Mouse (Mus musculus) hindbrain, embryonic 16.5 days (tissue): ENCODE data around the gene Sez6l. TPM values are rescaled to one million over a fixed set of nuclear protein-coding genes. Genes with fewer than 3 reads are reported as not detected.

Experiments used
- ATAC-seq: fragments of 200-750 bp; cut with Nextera tagmentation; 2 replicates; pipeline ENCODE4 v1.8.0; 2017; ENCODE audit warnings: moderate TSS enrichment, moderate library complexity
- H3K27ac ChIP-seq: fragments of 300-500 bp; sonication (generic); 2 replicates; pipeline ENCODE4 v1.5.1; 2014; ENCODE audit warnings: low read depth, mild to moderate bottlenecking, control low read depth, low read length, moderate library complexity
- H3K27me3 ChIP-seq: fragments of 300-500 bp; sonication (generic); replicated peaks from 2 replicates; pipeline ENCODE4 v1.6.1; 2014; ENCODE audit warnings: low read length; ENCODE audit not compliant: control insufficient read depth, insufficient read depth
- H3K36me3 ChIP-seq: fragments of 300-500 bp; sonication (generic); 2 replicates; pipeline ENCODE4 v1.6.1; 2014; ENCODE audit warnings: mild to moderate bottlenecking, low read length, moderate library complexity, mixed read lengths; ENCODE audit not compliant: control insufficient read depth, insufficient read depth
- H3K4me1 ChIP-seq: fragments of 300-500 bp; sonication (generic); 2 replicates; pipeline ENCODE4 v1.6.1; 2014; ENCODE audit warnings: low read depth, low read length; ENCODE audit not compliant: control insufficient read depth, insufficient read depth
- H3K4me2 ChIP-seq: fragments of 300-500 bp; sonication (generic); 2 replicates; pipeline ENCODE4 v1.6.1; 2014; ENCODE audit warnings: mild to moderate bottlenecking, low read length, control low read depth, moderate library complexity
- H3K4me3 ChIP-seq: fragments of 300-500 bp; sonication (generic); 2 replicates; pipeline ENCODE4 v1.5.1; 2014; ENCODE audit warnings: mild to moderate bottlenecking, low read length, control low read depth, moderate library complexity
- H3K9ac ChIP-seq: fragments of 300-500 bp; sonication (generic); 2 replicates; pipeline ENCODE4 v1.6.1; 2014; ENCODE audit warnings: low read depth, mild to moderate bottlenecking, control low read depth, low read length, moderate library complexity
- H3K9me3 ChIP-seq: fragments of 300-500 bp; sonication (generic); 2 replicates; pipeline ENCODE4 v1.6.1; 2014; ENCODE audit warnings: mild to moderate bottlenecking, low read length, moderate library complexity; ENCODE audit not compliant: control insufficient read depth
- WGBS: fragments of 180-500 bp; shearing (Covaris S2); extraction: QIAGEN DNeasy Blood & Tissue Kit; methylation state at CpG from one replicate; pipeline ENCODE4 v1.1.7; 2014; 5-methylcytosine and 5-hydroxymethylcytosine counted together
- polyA plus RNA-seq: library from polyadenylated mRNA; unstranded; fragments of >200 nt; fragmentation: Nextera tagmentation; extraction: Ambion mirVana; gene quantifications from 2 replicates; pipeline ENCODE4 v1.2.1, GENCODE M21; 2015

Sez6l gene
- polyA plus RNA-seq, 1 experiment from 2014 or later: 42.8 TPM

GRCm38 (mm10) chr5:112573916-112574315 is 3.1 kb downstream of the Sez6l start:
- Histone ChIP-seq H3K36me3 (no peaks in the 10 kb centered on the region; the same call in 1 of the 2 replicates), H3K27ac (no peak overlapping the region), H3K9ac (no peak overlapping the region), H3K4me1 (peaks cover 26% of the 10 kb centered on the region), H3K27me3 (no peaks in the 10 kb centered on the region), H3K4me2 (peak overlapping the region; percentile 71), H3K4me3 (peak overlapping the region; percentile 51), H3K9me3 (no peaks in the 10 kb centered on the region)
- 4% methylated on average over 8 of the region's 8 CpGs for WGBS
- peak; percentile 71 for ATAC-seq

GRCm38 (mm10) chr5:112572217-112572616 is 4.8 kb downstream of the Sez6l start:
- Histone ChIP-seq H3K4me3 (no peak overlapping the region), H3K36me3 (no peaks in the 10 kb centered on the region; the same call in 1 of the 2 replicates), H3K4me1 (peaks cover 14% of the 10 kb centered on the region), H3K27me3 (no peaks in the 10 kb centered on the region), H3K9ac (no peak overlapping the region), H3K27ac (no peak overlapping the region), H3K4me2 (no peak overlapping the region), H3K9me3 (no peaks in the 10 kb centered on the region)
- 64% methylated on average over 2 of the region's 2 CpGs for WGBS
- ATAC-seq: no peak

GRCm38 (mm10) chr5:112565489-112565888 is 11.5 kb downstream of the Sez6l start:
- H3K4me1 ChIP-seq: peaks cover 21% of the 10 kb centered on the region
- WGBS: 44% methylated on average over 8 of the region's 8 CpGs
- H3K9ac ChIP-seq: no peak overlapping the region
- ATAC-seq: no peak
- H3K27me3 ChIP-seq: no peaks in the 10 kb centered on the region
- no peaks in the 10 kb centered on the region; the same call in 1 of the 2 replicates for H3K36me3 ChIP-seq
- no peaks in the 10 kb centered on the region for H3K9me3 ChIP-seq
- H3K27ac ChIP-seq: no peak overlapping the region
- no peak overlapping the region for H3K4me2 ChIP-seq
- no peak overlapping the region for H3K4me3 ChIP-seq

DNA sequence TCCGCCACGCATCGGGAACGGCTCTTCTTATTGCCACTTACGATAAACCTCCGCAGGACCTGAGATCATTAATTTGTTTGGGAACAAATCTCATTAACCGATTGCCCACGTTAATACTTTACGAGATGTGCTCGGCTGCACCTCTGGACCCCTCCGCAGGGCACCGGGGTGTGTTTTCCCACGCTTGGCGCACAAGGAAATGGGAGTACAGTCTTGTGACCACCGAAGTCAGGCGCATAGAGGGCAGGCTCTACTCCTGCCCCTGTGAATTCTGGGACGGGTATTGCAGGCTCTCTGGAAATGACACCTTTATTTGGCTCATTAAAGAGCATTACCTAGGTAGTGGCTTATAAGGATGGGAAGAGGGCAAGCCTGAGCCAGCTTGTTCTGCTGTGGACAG is 11.9 kb downstream of the Sez6l start:
- Histone ChIP-seq H3K9me3 (no peaks in the 10 kb centered on the region), H3K4me3 (no peak overlapping the region), H3K36me3 (no peaks in the 10 kb centered on the region; the same call in 1 of the 2 replicates), H3K4me1 (peaks cover 24% of the 10 kb centered on the region), H3K27me3 (no peaks in the 10 kb centered on the region), H3K4me2 (no peak overlapping the region), H3K27ac (no peak overlapping the region), H3K9ac (no peak overlapping the region)
- ATAC-seq: no peak
- WGBS: 75% methylated on average over 17 of the region's 17 CpGs

DNA sequence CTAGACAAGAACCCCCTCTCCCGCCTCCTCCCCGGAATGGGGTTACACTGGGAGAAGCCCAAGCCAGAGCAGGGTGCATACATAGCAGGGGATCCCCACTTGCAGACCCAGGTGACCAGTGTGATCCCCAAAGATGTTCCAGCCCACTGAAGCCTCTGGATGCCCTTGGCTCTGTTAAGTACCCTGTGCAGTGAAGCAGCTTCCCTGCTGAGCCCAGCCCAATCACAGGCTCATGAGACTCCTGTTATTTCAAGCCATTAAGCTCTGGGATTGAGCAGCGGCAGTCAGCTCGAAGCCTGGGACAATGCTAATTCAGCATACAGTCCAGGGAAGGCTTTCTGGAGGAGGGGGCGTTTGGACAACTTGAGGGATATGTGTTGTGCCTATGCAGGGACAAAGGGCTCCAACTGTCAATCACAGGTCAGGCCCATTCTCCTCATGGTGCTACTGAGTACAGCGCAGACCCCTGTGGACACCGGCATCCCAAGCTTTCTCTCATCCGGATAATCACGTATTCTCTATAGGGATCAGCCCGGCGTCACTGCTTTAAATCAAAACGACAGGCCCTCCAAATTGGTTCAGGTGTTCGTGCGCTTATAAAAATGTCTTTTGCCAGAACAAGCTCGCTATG is 16.0 kb downstream of the Sez6l start:
- no peak overlapping the region; the same call in 1 of the 2 replicates for H3K4me2 ChIP-seq
- H3K9me3 ChIP-seq: no peaks in the 10 kb centered on the region
- H3K4me1 ChIP-seq: peaks cover 24% of the 10 kb centered on the region
- H3K27ac ChIP-seq: no peak overlapping the region
- no peaks in the 10 kb centered on the region for H3K36me3 ChIP-seq
- no peak overlapping the region for H3K4me3 ChIP-seq
- no peaks in the 10 kb centered on the region for H3K27me3 ChIP-seq
- 25% methylated on average over 15 of the region's 15 CpGs for WGBS
- H3K9ac ChIP-seq: no peak overlapping the region
- peak; percentile 44; the same call in 1 of the 2 replicates for ATAC-seq

DNA sequence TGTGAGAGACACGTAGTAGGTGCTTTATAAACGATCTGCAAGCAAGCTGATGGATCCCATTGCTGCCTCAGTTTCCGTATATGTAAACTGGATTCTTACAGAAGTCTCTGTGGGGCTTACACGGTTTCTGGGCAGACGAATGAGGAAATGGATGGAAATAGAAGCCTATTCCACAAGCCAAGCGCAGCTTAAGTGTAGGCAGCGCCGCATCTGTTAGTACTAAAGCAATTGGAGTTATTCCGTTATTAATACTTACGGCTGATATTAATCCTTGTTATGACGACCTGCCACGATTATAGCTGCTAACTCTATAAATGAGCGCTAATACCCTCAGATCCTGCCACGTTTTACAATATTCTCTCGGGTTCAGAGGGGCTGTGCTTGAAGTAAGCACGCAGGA is 16.8 kb downstream of the Sez6l start:
- Histone ChIP-seq H3K36me3 (no peaks in the 10 kb centered on the region), H3K4me3 (no peak overlapping the region), H3K4me1 (peaks cover 22% of the 10 kb centered on the region), H3K9ac (no peak overlapping the region), H3K27ac (0 out of 2 replicates have a peak overlapping the region, but pooled peaks have one; percentile 23), H3K4me2 (no peak overlapping the region; the same call in 1 of the 2 replicates), H3K9me3 (no peaks in the 10 kb centered on the region), H3K27me3 (no peaks in the 10 kb centered on the region)
- WGBS: 66% methylated on average over 16 of the region's 16 CpGs
- no peak for ATAC-seq

DNA sequence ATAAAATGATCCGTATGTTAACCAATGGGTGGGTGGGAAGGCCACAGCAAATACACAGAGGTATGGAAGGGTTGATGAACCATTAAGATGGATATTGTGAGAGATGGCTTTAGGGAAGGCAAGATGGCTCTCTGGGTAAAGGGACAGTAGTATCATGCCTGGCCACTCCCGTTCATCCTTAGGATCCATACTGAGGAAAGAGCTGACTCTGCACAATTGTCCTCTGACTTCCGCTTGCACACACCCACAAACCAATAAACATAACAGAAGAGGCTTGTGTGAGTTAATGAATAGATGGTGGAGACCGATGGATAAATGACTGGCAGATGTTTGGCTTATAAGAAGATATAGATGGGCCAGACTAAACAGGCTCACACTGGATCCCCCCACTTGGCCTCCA is 19.6 kb downstream of the Sez6l start:
- peaks cover 24% of the 10 kb centered on the region for H3K4me1 ChIP-seq
- H3K27ac ChIP-seq: no peak overlapping the region
- ATAC-seq: no peak
- no peaks in the 10 kb centered on the region for H3K36me3 ChIP-seq
- H3K4me2 ChIP-seq: no peak overlapping the region
- WGBS: 84% methylated on average over 4 of the region's 4 CpGs
- no peak overlapping the region for H3K4me3 ChIP-seq
- no peaks in the 10 kb centered on the region for H3K27me3 ChIP-seq
- no peaks in the 10 kb centered on the region for H3K9me3 ChIP-seq
- no peak overlapping the region for H3K9ac ChIP-seq

DNA sequence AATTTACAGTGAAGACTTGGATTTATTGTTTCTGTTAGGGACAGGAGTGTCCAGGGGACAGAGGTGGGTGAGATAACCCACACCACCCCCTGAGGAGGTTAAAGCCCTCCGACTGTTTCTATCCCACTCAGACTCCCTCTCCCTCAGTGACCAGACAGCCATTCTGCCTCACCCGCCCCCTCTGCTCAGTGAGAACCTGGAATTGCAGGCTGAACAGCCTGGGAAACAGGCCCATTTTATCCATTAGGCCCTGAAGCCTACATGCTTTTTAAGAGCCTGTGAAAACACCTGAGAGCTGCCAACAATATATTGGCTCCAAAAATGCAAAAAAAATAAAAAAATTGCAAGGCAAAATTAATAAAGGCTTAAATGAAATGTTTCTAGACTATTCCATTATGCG is 20.3 kb downstream of the Sez6l start:
- Histone ChIP-seq H3K4me3 (no peak overlapping the region), H3K9me3 (no peaks in the 10 kb centered on the region), H3K27ac (no peak overlapping the region), H3K36me3 (no peaks in the 10 kb centered on the region), H3K9ac (no peak overlapping the region), H3K4me1 (peaks cover 25% of the 10 kb centered on the region), H3K27me3 (no peaks in the 10 kb centered on the region), H3K4me2 (no peak overlapping the region)
- 67% methylated on average over 3 of the region's 3 CpGs for WGBS
- no peak for ATAC-seq

- Histone ChIP-seq H3K9me3 (no peaks in the 10 kb centered on the region), H3K4me1 (peaks cover 26% of the 10 kb centered on the region), H3K4me2 (no peak overlapping the region), H3K36me3 (no peaks in the 10 kb centered on the region), H3K4me3 (no peak overlapping the region), H3K27me3 (no peaks in the 10 kb centered on the region), H3K9ac (no peak overlapping the region), H3K27ac (no peak overlapping the region)
- WGBS: 71% methylated on average over 10 of the region's 10 CpGs
- ATAC-seq: no peak
Observed at GRCm38 (mm10) chr5:112554508-112554907, 22.5 kb downstream of the Sez6l start.
